Mouse (Mus musculus) heart, embryonic 15.5 days (tissue): ENCODE results near the gene Tst. TPM values are rescaled to one million over a fixed set of nuclear protein-coding genes. Genes with fewer than 3 reads are reported as not detected.

Source experiments
- ATAC-seq: fragments of 200-750 bp; cut with Nextera tagmentation; replicated peaks from 2 replicates; pipeline ENCODE4 v1.8.0; 2017; ENCODE audit warnings: low read depth, moderate TSS enrichment; ENCODE audit not compliant: insufficient number of reproducible peaks, insufficient read depth, low FRiP score
- H3K27ac ChIP-seq: fragments of 300-500 bp; sonication (generic); 2 replicates; pipeline ENCODE4 v1.5.1; 2015; ENCODE audit warnings: mild to moderate bottlenecking, inconsistent platforms
- H3K27me3 ChIP-seq: fragments of 300-500 bp; sonication (generic); 2 replicates; pipeline ENCODE4 v1.6.1; 2015; ENCODE audit warnings: inconsistent platforms
- H3K36me3 ChIP-seq: fragments of 300-500 bp; sonication (generic); 2 replicates; pipeline ENCODE4 v1.6.1; 2015; ENCODE audit warnings: mild to moderate bottlenecking, inconsistent platforms
- H3K4me1 ChIP-seq: fragments of 300-500 bp; sonication (generic); replicated peaks from 2 replicates; pipeline ENCODE4 v1.6.1; 2015; ENCODE audit warnings: inconsistent platforms
- H3K4me2 ChIP-seq: fragments of 300-500 bp; sonication (generic); 2 replicates; pipeline ENCODE4 v1.6.1; 2015; ENCODE audit warnings: inconsistent platforms, mild to moderate bottlenecking, moderate library complexity
- H3K4me3 ChIP-seq: fragments of 300-500 bp; sonication (generic); 2 replicates; pipeline ENCODE4 v1.5.1; 2015; ENCODE audit warnings: mild to moderate bottlenecking, inconsistent platforms
- H3K9ac ChIP-seq: fragments of 300-500 bp; sonication (generic); 2 replicates; pipeline ENCODE4 v1.6.1; 2015; ENCODE audit warnings: mild to moderate bottlenecking, inconsistent platforms
- H3K9me3 ChIP-seq: fragments of 300-500 bp; sonication (generic); replicated peaks from 2 replicates; pipeline ENCODE4 v1.6.1; 2016; ENCODE audit warnings: inconsistent platforms
- WGBS: fragments of 180-500 bp; shearing (Covaris S2); methylation state at CpG from one replicate; pipeline ENCODE4 v1.1.7; 2015; ENCODE audit warnings: mixed read lengths; 5-methylcytosine and 5-hydroxymethylcytosine counted together
- polyA plus RNA-seq: library from polyadenylated mRNA; unstranded; fragments of >200 nt; fragmentation: Nextera tagmentation; extraction: Ambion mirVana; gene quantifications from 2 replicates; pipeline ENCODE4 v1.2.1, GENCODE M21; 2015

The Tst gene
- polyA plus RNA-seq, 1 experiment from 2014 or later: 22.6 TPM

GRCm38 (mm10) chr15:78365916-78366315, 39.8 kb downstream of the Tst start:
- Histone ChIP-seq H3K36me3 (no peaks in the 10 kb centered on the region), H3K27ac (no peak overlapping the region), H3K4me1 (no peaks in the 10 kb centered on the region; the same call in 1 of the 2 replicates), H3K27me3 (peaks cover 23% of the 10 kb centered on the region), H3K9ac (no peak overlapping the region), H3K4me2 (no peak overlapping the region), H3K4me3 (no peak overlapping the region), H3K9me3 (peaks cover 3% of the 10 kb centered on the region; the same call in 1 of the 2 replicates)
- no peak for ATAC-seq
- 63% methylated on average over 2 of the region's 2 CpGs for WGBS

- Histone ChIP-seq H3K4me2 (no peak overlapping the region), H3K9ac (no peak overlapping the region), H3K27me3 (no peaks in the 10 kb centered on the region), H3K9me3 (no peaks in the 10 kb centered on the region), H3K4me3 (no peak overlapping the region), H3K27ac (no peak overlapping the region), H3K36me3 (no peaks in the 10 kb centered on the region), H3K4me1 (no peaks in the 10 kb centered on the region)
- no peak for ATAC-seq
- 75% methylated on average over 5 of the region's 5 CpGs for WGBS
These were observed 50.2 kb downstream of the Tst start for GRCm38 (mm10) chr15:78355548-78355947.

- 0% methylated on average over 1 of the region's 1 CpGs for WGBS
- Histone ChIP-seq H3K36me3 (no peaks in the 10 kb centered on the region), H3K9ac (no peak overlapping the region), H3K9me3 (no peaks in the 10 kb centered on the region), H3K4me2 (no peak overlapping the region), H3K27me3 (no peaks in the 10 kb centered on the region), H3K4me3 (no peak overlapping the region), H3K4me1 (no peaks in the 10 kb centered on the region), H3K27ac (no peak overlapping the region)
- no peak for ATAC-seq
These were observed 50.7 kb downstream of the Tst start for GRCm38 (mm10) chr15:78354958-78355357.

- H3K4me1 ChIP-seq: no peaks in the 10 kb centered on the region
- 49% methylated on average over 3 of the region's 3 CpGs for WGBS
- H3K27ac ChIP-seq: no peak overlapping the region
- no peak overlapping the region for H3K4me2 ChIP-seq
- no peaks in the 10 kb centered on the region for H3K9me3 ChIP-seq
- H3K4me3 ChIP-seq: no peak overlapping the region
- no peak overlapping the region for H3K9ac ChIP-seq
- ATAC-seq: no peak
- H3K27me3 ChIP-seq: no peaks in the 10 kb centered on the region
- no peaks in the 10 kb centered on the region for H3K36me3 ChIP-seq
These were observed 54.0 kb downstream of the Tst start for GRCm38 (mm10) chr15:78351586-78352165.

Other genes with a start within 250 kb of the Tst start
- 38.1 and 49.9 TPM in 2 replicates for gene Ift27, start 231.8 kb downstream of the Tst start, polyA plus RNA-seq
- gene Pvalb, start 199.5 kb downstream of the Tst start, polyA plus RNA-seq: 1.0 and 1.1 TPM in 2 replicates
- 4.0 and 4.7 TPM in 2 replicates for gene Ncf4, start 161.1 kb downstream of the Tst start, polyA plus RNA-seq
- gene Csf2rb2, start 100.2 kb downstream of the Tst start, polyA plus RNA-seq: 0.42 and 0.54 TPM in 2 replicates
- 1.2 and 3.0 TPM in 2 replicates for gene Csf2rb, start 80.2 kb downstream of the Tst start, polyA plus RNA-seq
- gene Tex33, start 10.0 kb downstream of the Tst start, polyA plus RNA-seq: not detected in 2 replicates
- 1.3 and 1.5 TPM in 2 replicates for gene Mpst, start 509 bp upstream of the Tst start, polyA plus RNA-seq
- gene Kctd17, start 22.7 kb upstream of the Tst start, polyA plus RNA-seq: 19.1 and 28.5 TPM in 2 replicates
- gene Tmprss6, start 62.7 kb upstream of the Tst start, polyA plus RNA-seq: 0.21 and 0.60 TPM in 2 replicates
- 0.30 and 1.9 TPM in 2 replicates for gene Il2rb, start 89.4 kb upstream of the Tst start, polyA plus RNA-seq
- 28.9 and 37.3 TPM in 2 replicates for gene C1qtnf6, start 125.5 kb upstream of the Tst start, polyA plus RNA-seq
- 0.11 and 0.20 TPM in 2 replicates for gene Sstr3, start 138.8 kb upstream of the Tst start, polyA plus RNA-seq
- gene Rac2, start 166.9 kb upstream of the Tst start, polyA plus RNA-seq: 9.3 and 52.8 TPM in 2 replicates
- 5.5 and 11.7 TPM in 2 replicates for gene Cyth4, start 191.1 kb upstream of the Tst start, polyA plus RNA-seq